Mouse (Mus musculus) layer of hippocampus, postnatal 10 days (tissue): ENCODE results near the gene Efhd2. TPM values are rescaled to one million over a fixed set of nuclear protein-coding genes. Genes with fewer than 3 reads are reported as not detected.
A peak's percentile ranks its signal among the peaks of the same experiment; 100 is the strongest.

ENCODE experiments used
- DNase-seq, 2 experiments: peaks; one replicate each; pipeline ENCODE4 v3.0.0; 2021; ENCODE audit warnings: low spot score in 2 of 2
- long read RNA-seq: library from polyadenylated mRNA; stranded (forward); transcript quantifications from one replicate; pipeline ENCODE4 v2.0.0, GENCODE M21; 2023
- total RNA-seq, 2 experiments: library from RNA; stranded (reverse); gene quantifications; 2 replicates each; pipeline ENCODE4 v1.2.3; 2021

Gene Efhd2
- total RNA-seq: 10 to 100 TPM; 43.8 to 46.9 TPM
- long read RNA-seq, transcript Efhd2-201 (4 exons, 2,381 nt): major isoform, 88 of 107 reads
- long read RNA-seq, partial matches to known transcripts: 3 of 107 reads
- long read RNA-seq, other reads (novel, unspliced or antisense): 16 of 107 reads

DNA sequence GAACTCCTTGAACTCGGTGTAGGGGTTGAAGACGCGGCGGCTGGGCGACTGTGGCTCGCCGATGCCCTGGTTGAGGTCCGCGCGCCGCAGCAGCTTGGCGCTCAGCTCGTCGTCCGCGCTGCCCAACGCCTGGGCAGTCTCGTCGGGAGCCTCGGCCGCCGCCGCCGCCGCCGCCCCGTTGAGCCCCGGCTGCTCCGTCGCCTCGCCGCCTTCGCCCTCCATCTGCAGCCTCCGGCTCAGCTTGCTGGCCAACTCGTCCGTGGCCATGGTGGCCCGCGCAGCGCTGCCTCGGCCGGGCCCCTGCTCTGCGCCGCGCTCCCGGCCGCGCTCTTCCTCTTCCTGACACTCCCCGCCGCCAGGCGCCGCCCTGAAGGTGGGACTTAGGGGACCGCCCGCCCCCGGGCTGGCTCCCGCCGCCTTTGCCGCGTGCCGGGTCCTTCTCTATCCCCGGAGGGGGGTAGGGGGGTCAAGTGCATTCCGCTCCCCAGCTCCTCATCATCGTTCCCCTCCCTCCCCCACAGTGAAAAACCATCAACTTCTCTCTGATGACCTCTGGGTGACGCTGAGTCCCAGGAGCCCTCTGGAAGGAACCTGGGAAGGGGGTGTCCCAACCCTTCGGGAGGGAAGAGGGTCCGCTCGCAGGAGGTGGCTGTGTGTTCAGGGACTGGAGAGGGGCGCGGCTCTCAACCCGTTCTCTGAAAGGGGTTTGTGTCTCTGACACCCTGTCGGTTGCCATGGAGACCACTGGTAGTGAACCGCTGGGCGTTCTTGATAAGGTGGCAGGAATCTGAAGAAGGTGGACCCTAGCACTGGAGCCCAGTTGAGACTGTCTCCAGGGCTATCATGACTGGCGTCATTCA lies at the start of gene Efhd2:
Efhd2 (minus strand) TSS at position 320 of the 860 bp plus-strand sequence.
- DNase-seq: peak; percentile 71 to 80

DNA sequence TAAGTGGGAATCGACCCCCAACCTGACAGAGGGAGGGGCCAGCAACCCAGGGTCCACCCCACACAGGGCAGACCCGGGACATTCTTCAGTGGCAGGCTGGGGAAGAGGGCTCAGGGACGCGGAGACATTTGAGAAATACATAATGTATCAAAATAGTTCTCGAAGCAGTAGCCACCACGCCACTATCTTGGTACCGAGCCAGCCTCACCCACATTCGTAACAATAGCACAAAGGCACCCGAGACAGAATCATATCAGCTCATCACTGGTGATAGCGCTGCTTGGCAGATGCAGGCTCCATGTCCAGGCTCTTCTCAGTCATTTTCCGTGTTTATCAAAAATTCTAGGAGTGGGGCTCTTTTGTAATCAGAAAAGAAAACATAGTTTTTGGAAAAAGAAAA lies 49.2 kb upstream of the Efhd2 start:
- no peak for DNase-seq

- no peak for DNase-seq
These were observed 45.7 kb upstream of the Efhd2 start for GRCm38 (mm10) chr4:141920391-141920790.

DNA sequence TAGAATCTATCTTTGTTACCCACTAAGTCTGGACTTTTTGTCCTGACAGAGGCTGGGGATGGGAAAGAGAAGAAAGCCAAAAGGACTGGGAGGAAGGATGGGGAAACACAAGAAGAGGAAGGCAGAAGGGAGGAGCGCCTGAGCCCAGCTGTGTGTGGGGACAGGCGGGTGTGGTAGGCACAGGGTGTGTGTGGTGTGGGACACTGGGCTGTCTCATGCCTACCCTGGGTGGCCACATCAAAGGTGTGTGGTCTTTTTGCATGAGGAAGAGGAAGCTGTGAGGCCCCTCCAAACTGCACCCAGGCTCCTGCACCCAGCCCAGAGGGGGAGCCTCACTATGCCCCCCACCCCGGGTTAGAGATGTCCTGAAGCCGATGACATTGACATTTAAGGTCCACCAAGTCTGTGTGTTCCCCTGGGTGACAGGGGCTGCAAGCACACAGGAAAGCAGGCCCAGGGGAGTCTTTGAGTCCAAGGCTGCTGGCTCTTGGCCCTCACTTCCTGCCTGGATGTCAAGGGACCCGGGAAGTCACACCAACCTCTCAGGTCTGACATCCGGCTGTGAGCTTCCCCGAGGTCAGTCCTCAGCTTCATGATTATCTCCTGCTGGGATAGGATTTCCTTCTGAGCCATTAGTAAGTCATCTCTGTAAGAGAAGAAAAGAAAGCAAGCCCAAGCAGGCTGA lies 43.2 kb upstream of the Efhd2 start:
- DNase-seq: no peak

DNA sequence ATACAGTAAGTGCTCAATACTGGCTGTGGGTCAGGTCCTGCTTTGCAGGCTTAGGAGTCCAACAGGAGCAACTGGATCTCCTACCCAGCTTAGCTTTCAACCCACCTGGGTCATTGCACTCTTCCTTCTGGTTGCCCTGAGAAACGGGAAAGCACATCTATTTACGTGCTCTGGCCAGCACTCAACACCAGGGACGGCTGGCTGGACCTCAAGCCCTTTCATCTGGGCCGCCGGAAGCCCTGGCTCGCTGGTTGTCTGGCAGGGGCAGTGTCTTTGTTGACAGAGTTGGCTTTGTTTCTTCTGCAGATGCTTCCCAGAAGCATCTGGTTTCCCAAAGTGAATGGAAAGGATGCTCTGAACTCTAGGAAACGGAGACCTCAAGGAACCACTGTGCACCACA lies 39.3 kb upstream of the Efhd2 start:
- peak; percentile 36 to 59 for DNase-seq

- no peak for DNase-seq
These were observed 38.7 kb upstream of the Efhd2 start for GRCm38 (mm10) chr4:141913201-141913993.

- no peak for DNase-seq
These were observed 30.0 kb upstream of the Efhd2 start for GRCm38 (mm10) chr4:141904710-141905109.

DNA sequence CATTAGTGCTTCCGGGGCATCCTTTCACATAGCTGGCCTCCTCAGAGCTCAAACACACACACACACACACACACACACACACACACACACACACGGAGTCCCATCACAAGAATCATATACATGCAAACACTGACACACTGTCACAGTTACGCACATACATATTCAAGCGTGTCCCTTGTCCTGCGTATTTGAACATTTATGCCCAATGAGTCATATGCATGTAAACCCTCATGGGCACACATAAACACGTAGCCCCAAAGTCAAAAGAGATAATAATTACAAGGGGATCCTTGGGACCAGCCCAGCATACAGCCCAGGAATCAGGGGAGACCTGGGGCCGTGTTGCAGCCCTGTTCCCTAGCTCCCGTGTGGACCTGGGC lies 27.7 kb upstream of the Efhd2 start:
- DNase-seq: no peak

DNA sequence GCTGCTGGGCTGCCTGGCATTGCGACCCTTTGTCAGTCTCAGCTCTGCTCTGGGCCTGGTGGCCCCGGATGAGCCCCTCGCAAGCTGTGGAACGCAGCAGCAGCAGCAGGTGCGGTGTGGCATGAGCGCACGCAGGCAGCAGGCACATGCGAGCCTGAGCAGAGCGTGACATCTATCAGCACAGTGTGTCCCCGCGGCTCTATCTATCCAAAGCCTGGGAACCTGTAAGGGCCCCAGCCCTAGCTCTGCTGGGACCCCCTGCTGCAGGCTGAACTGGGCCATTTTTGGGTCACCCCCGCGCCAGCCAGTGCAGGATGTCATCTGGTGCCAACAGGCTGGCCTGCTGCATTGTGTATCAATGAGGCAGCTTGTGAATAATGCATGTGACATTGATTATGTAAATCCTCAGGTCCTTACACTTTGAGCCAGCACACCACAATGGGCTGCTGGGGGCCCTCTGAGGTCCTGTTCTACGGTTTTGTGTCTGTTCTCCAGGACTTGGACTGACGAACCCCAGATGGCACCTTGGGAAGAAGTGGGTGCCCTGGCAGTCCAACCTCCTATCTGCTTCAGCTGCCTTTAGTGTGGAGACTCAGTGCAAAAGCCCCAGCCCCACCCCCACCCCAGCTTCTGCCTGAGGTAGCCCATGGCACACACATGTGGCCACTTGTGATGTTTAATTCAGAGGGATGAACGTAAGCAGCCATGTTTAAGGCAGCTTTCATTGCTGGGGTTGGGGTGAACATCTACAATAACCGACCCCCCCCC lies 27.2 kb upstream of the Efhd2 start:
- peak; percentile 28 to 37 for DNase-seq

- no peak for DNase-seq
These were observed 25.7 kb upstream of the Efhd2 start for GRCm38 (mm10) chr4:141900421-141900820.

GRCm38 (mm10) chr4:141899936-141900335 lies 25.2 kb upstream of the Efhd2 start:
- peak; percentile 25 to 49 for DNase-seq

DNA sequence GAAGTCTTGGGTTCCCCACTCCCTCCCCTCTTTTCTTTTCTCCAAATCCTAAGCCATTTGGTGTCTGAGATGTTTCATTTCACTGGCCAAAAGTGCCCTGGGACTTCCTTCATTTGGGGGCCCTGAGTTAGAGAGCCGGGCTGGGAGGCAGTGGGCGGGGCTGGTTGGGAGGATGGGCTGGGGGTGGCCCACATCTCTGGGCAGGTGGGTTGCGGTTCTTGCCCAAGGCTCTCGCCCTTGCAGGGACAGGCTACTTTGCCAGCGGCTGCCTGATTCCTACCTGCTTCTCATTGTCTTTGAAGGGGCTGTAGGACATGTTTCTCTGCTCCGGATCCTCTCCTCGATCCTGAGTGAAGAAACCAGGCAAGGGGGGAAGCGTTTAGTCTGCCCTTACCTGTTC lies 24.2 kb upstream of the Efhd2 start:
- DNase-seq: no peak

GRCm38 (mm10) chr4:141897838-141898237 lies 23.1 kb upstream of the Efhd2 start:
- DNase-seq: no peak

GRCm38 (mm10) chr4:141897225-141897624 lies 22.5 kb upstream of the Efhd2 start:
- peak; percentile 56 to 60 for DNase-seq

DNA sequence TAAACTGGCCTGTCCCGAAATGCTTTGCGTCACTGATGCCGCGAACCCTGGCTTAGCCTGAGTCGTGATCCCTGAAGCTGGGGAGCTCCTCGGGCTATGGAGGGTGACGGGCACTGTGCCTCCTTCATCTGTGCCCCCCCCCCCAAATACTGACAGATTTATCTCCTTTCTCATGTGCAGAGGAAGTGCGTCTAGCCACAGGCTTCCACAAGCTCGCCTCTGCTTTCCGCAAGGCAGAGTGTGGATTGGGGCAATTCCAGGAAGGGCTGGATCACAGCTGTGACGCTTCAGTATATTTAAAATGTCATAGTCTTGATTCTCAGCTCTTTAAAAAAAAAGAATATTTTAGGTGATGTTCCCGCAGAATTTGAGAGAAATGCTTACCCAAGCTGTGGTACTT lies 21.1 kb upstream of the Efhd2 start:
- DNase-seq: no peak

GRCm38 (mm10) chr4:141893157-141893784 lies 18.6 kb upstream of the Efhd2 start:
- no peak for DNase-seq

DNA sequence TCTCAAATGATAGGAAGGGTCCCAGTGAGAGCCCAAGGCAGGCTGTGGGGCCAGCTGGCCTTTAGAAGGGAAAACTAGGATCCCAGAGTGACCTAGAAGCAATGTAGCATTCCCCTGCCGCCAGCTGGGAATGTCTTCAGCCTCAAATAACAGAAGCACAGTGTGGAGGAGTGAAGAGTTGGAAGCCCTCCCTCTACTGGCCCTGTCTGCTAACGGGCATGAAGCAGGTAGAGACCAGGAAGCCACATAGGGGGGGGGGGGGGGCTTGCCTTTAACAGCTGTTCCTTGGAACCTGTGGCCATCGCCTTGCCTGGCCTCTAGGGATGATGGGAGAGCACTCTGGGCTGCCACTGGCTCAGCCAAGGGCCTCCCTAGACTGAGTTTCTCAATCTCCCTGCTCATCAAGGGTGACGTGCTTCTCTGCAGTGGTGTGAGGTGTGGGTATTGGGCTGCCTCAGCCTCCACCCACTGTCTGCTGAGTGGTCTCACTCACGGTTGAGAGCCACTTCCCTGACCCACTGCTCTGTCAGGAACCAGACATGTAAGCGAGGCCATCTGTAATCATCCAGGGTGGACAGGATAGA lies 11.8 kb upstream of the Efhd2 start:
- no peak for DNase-seq

DNA sequence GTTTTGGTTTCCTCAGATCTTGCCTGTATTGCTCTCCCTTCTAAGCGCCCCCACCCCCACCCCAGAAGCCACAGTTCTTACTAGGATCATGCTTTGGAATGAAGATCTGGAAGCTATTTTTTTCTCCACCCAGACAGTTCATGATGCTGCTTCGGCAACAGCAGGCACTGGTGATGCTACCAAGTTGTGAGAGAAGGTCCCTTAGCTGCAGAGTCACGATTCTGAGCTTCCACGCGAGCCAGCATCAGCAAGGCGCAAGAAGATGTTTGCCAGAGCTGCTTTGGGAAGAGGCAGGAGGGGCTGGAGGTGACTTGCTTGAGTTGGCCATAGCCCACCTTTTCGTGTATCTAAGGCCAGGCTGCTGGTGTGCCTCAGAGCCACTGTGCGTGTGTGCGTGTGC lies 10.7 kb upstream of the Efhd2 start:
- DNase-seq: no peak

GRCm38 (mm10) chr4:141882858-141883257 lies 8.1 kb upstream of the Efhd2 start:
- DNase-seq: no peak

DNA sequence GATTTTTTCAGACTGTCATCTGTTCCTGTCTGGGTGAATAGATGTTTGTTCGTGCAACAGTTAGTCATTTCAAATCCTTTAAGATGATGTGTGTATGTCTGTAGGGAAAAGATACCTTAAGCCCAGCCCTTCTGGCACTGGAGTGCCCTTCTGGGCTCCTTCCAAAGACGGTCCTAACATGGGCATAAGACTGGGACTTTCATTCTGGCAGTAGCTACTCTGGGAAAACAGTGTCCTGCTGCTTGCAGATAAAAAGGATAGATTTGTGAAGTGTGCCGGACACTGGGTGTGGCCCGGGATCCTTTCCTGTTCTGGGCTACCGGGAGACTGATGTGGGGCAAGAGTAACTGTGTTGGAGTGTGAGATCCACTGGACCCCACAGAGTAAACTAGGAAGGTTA lies 7.2 kb upstream of the Efhd2 start:
- no peak for DNase-seq
